Mouse (Mus musculus): ENCODE measurements around the gene Arf4.

DNA sequence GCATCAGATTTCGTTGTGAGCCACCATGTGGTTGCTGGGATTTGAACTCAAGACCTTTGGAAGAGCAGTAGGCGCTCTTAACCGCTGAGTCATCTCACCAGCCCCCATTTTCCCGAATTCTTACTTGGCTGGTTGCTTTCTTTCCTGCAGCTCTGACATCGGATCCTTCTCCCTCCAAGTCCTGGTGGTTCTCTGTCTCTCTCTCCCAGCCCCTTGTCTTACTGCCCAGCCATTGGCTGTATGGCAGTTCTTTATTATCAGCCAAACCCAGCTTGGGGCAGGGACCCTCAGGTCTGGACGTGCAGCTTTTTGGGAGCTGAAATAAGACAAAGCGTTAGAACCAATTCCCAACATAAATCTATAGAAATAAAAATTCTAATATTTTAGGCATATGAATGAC lies 42.7 kb upstream of the Arf4 start:
- TF ChIP-seq CTCF (IDR thresholded peaks at IDR 0.05; ENCODE audit: extremely low read depth, insufficient read depth, insufficient read length, insufficient replicate concordance) = no peak
- no peak for TF ChIP-seq POLR2A (IDR thresholded peaks at IDR 0.05; ENCODE audit: low read depth, low read length)

Measured in spleen, adult 2 months (tissue).